8 mouse cellular contexts compared by ENCODE assay signal in the genomic region with DNA sequence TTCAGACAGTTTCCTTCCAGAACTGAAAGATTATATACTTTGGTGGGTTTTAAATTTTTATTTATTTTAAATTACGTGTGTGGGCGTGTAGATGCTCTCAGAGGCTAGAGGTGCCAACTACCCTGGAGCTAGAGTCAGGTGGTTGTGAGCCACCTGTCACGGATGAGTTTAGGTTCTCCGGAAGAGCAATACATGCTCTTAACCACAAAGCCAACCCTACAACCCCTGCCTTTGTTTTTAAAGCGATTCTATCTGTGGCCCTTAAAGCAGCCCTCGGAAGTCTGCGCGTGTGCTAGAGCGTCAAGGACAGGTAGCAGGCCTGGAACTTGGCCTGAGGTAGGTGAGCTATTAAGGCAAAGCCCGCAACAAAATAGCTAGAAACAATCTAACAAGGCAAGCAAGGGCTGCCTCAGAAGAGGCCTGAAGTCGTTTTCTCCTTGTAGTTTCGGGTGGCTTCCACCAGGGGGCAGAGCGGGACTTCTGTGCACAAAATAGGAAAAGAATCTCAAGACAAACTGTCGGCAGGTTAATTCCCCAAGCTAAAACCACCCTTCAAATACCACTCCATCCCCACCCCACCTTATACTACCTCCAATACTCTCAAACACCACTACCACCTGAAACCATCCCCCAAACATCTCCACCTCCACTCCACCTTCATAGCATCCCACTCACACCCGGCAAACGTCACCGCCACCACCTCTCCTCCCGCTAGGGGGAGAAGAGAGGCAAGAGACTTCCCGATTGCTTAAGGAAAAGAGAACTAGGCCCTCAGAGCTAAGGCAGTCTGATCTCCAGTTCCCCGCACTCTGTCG. TPM values are rescaled to one million over a fixed set of nuclear protein-coding genes. Genes with fewer than 3 reads are reported as not detected.
DNase-seq lines count a peak whose midpoint lies in the region; ATAC-seq lines count a peak whose summit lies in the region.

No protein-coding gene starts in this region.

- H3K9ac ChIP-seq in intestine, embryonic 14.5 days (ENCODE audit: low read length) = no peak overlapping the region

- intact Hi-C loops in left cerebral cortex, postnatal 10 days (cut with DNase I) = loop anchor here (2.0 to 10.0 kb wide), 3 partner anchors 36 to 673 kb away; a partner anchor contains a TSS

- peak; percentile 64; the same call in 1 of the 2 replicates for ATAC-seq in intestine, embryonic 14.5 days (replicated peaks; ENCODE audit: low FRiP score, low TSS enrichment, low read depth)

- no peaks in the 10 kb centered on the region for H3K9me3 ChIP-seq in intestine, embryonic 14.5 days (ENCODE audit: control insufficient read depth, low read length)

- no peaks in the 10 kb centered on the region for H3K36me3 ChIP-seq in intestine, embryonic 14.5 days (ENCODE audit: control insufficient read depth, insufficient read depth, low read length)

- peak; percentile 53 for DNase-seq in adipocyte (ENCODE audit: low spot score)
- peak; percentile 80 for DNase-seq in embryo, embryonic 10 days (ENCODE audit: low spot score)
- peak; percentile 40 for DNase-seq in gastrocnemius, postnatal 25 days
- DNase-seq in intestine, embryonic 14.5 days (ENCODE audit: low spot score) = peak; percentile 88
- peak; percentile 78 to 84 for DNase-seq in left cerebral cortex, postnatal 10 days (ENCODE audit: extremely low spot score in 1 of 2, low spot score in 2 of 2)
- DNase-seq in mesoderm, embryonic 11.5 days (ENCODE audit: low read depth, low spot score) = peak; percentile 77
- peak; percentile 59 to 73 for DNase-seq in right cerebral cortex, postnatal 36 days (ENCODE audit: low spot score in 2 of 2)
- peak; percentile 55 to 78 for DNase-seq in urinary bladder, postnatal 4 days (ENCODE audit: low spot score in 2 of 2)

- no peak overlapping the region for H3K4me3 ChIP-seq in intestine, embryonic 14.5 days (ENCODE audit: low read depth, low read length)

- H3K4me1 ChIP-seq in intestine, embryonic 14.5 days (replicated peaks; ENCODE audit: control insufficient read depth, insufficient read depth, low read length) = no peaks in the 10 kb centered on the region

- H3K27ac ChIP-seq in intestine, embryonic 14.5 days (ENCODE audit: low read depth) = no peak overlapping the region

- 29% methylated on average over 21 of the region's 21 CpGs for WGBS in intestine, embryonic 14.5 days

- H3K4me2 ChIP-seq in intestine, embryonic 14.5 days (ENCODE audit: low read length) = peak overlapping the region; percentile 11; the same call in 1 of the 2 replicates

- H3K27me3 ChIP-seq in intestine, embryonic 14.5 days (replicated peaks; ENCODE audit: control insufficient read depth, insufficient read depth, low read length) = no peaks in the 10 kb centered on the region

RNA-seq across cellular contexts. Expression of a gene that starts 32.1 kb away (rescaled TPM):
- total RNA-seq in gastrocnemius, postnatal 25 days (2021) = 1 to 10 TPM; 4.5 to 5.5 TPM
- polyA plus RNA-seq in intestine, embryonic 14.5 days (2014; fragmentation: Nextera tagmentation; extraction: Ambion mirVana) = 0.41 and 0.52 TPM in 2 replicates
- 1 to 10 TPM; 2.5 to 3.6 TPM for total RNA-seq in left cerebral cortex, postnatal 10 days (2021)

RNA-seq across cellular contexts. Expression of a gene that starts 37.1 kb away (rescaled TPM):
- total RNA-seq in gastrocnemius, postnatal 25 days (2021) = 1 to 10 TPM; 1.2 to 1.4 TPM
- polyA plus RNA-seq in intestine, embryonic 14.5 days (2014; fragmentation: Nextera tagmentation; extraction: Ambion mirVana) = 16.2 and 19.0 TPM in 2 replicates
- 100 to 1,000 TPM; 792 to 820 TPM for total RNA-seq in left cerebral cortex, postnatal 10 days (2021)

Comparison
In these comparisons a context has a peak if more than half of its experiments do, and no peak if none do; other contexts are left out.
1. RNA of a gene that starts 37.1 kb away (total RNA-seq): 792 to 820 TPM in left cerebral cortex, postnatal 10 days; 1.2 to 1.4 TPM in gastrocnemius, postnatal 25 days; every median in the first group is over 100 times any median in the second.
2. Peak in every context shown above with its lines, with median percentiles within 50 percentile points of each other: DNase-seq.